Mouse (Mus musculus) heart, adult 18-20 months (tissue): Measurements from ENCODE around the gene Pxn. TPM values are rescaled to one million over a fixed set of nuclear protein-coding genes. Genes with fewer than 3 reads are reported as not detected.
"Not testable (repeated sequence)": the region's sequence is repeated elsewhere in the genome, so short reads cannot be mapped to it uniquely, and the experiment has no call there.

Experiments
- DNase-seq, 2 experiments: peaks; one replicate each; pipeline ENCODE4 v3.0.0; 2021 to 2022; ENCODE audit warnings: mixed read lengths in 1 of 2
- total RNA-seq, 2 experiments: library from RNA; stranded (reverse); gene quantifications; 2 replicates each; pipeline ENCODE4 v1.2.3; 2021

Gene Pxn
- total RNA-seq, 2 experiments from 2014 or later = 34.0 to 35.1 TPM

- DNase-seq = no peak
Measured at GRCm38 (mm10) chr5:115485489-115486205, 20.8 kb upstream of the Pxn start.

DNA sequence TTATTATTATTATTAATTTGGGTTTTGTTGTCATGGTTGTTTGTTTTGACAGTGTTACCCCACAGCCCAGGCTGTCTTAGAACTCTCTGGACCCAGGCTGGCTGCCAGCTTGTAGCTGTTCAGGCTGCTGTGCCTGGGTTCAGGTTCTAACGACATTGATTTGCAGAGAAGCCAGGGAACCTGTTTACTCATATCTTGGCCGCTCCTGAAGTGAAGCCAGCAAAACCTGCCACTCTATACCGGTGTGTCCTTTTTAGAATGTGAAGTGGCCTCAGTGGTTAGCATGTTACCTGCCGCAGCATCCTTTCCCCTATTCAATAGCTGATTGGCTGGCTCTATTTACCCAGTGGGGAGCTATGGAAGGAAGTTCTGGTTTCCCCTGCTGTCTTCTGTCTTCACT, 19.8 kb upstream of the Pxn start:
- no peak for DNase-seq

GRCm38 (mm10) chr5:115487353-115487752, 19.1 kb upstream of the Pxn start:
- DNase-seq = no peak

DNA sequence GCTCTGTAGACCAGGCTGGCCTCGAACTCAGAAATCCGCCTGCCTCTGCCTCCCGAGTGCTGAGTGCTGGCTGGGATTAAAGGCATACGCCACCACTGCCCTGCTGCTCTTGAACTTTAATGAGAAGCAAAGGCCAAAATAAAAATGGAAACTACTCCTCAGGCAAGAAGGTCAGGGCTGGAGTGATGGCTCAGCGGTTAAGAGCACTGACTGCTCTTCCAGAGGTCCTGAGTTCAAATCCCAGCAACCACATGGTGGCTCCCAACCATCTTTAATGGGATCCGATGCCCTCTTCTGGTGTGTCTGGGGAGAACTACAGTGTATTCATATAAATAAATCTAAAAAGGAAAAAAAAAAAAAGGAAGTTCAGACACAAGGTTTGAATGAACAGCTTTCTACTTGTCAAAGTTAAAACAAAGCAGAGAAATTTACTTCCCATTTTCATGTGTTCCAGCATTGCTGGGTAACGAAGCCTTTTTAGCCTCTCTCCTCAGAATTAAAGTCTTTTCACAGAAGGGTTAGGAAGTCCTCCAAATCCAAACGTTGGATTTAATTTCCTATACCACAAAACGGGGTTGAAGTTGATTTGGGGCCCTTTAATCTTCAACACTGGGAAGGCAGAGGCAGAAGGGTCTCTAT, 18.4 kb upstream of the Pxn start:
- no peak for DNase-seq

DNA sequence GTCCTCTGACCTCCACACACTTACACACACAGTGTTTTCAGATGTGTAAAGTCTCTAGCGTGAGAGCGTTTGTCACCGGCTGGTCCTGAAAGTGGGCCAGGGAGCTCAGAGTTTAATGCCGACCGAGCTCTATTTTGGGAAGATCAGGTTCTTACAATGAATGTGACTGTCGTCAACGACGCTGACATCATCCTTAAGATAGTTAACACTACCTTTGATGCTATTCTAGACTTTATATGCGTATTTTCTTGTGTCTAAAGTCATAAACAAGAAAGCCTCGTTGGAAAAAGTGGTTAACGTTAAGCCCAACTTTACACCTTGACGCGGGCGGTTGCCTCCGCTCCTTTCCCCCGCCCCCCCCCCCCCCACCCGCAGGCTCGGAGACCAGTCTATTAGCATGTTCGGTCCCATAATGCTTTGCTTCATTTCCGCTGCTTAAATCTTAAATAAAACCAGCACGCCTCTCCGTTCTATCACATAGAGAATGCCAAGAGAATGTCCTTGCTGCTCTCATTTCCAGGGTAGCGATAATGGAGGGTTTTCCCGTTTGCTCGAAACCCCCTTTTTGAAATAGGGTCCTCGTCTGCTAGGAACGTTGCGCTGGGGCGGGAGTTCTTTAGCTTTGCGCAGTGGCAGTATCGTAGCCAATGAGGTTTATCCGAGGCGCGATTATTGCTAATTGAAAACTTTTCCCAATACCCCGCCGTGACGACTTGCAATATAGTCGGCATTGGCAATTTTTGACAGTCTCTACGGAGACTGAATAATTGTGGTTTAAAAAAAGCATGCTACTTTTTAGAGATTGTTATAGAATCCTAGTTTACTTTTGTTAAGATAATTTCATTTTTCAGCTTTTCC, 17.4 kb upstream of the Pxn start:
- peak; percentile 86 to 95 for DNase-seq

DNA sequence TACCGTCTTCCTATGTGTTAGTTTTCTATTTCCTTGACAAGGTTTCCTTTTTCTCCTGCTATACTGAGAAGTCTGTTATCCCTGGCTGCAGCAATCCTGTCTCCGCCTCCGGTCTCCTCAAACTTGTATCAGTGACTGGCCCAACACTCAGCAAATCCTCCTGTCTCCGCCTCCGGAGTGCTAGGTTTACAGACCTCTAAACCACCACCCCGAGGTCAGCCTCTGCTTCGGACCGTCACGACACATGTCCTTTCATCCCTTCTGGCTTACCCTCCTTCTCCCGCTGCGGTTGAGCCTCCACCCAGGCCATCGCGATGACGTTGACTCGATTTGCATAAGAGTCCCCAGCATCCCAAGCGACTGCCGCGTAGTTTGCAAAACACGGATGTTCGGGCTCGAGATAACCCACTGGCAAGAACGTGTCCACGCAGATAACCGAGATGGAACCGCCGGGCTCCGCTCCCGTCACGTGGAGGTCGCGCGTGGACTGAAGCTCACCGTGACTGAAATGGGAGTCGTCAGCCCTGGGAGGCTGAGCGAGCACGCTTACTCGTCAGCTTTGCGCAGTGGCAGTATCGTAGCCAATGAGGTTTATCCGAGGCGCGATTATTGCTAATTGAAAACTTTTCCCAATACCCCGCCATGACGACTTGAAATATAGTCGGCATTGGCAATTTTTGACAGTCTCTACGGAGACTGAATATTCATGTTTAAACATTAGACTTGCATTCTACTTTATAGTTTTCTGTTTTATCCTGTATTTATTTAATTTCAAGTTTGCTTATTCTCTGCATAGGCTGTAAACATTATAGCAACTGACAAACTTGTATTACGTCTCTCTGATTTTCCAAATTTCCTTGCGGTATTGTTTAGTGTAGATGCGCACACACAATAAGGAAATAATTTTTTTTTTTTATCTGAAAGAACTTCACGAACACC, 16.5 kb upstream of the Pxn start:
- DNase-seq = peak; percentile 93 to 95

- DNase-seq = no peak
Measured at GRCm38 (mm10) chr5:115490638-115491000, 15.9 kb upstream of the Pxn start.

- DNase-seq = no peak
Measured at GRCm38 (mm10) chr5:115491076-115491475, 15.4 kb upstream of the Pxn start.

GRCm38 (mm10) chr5:115491771-115492322, 14.6 kb upstream of the Pxn start:
- peak; percentile 80 to 92 for DNase-seq

DNA sequence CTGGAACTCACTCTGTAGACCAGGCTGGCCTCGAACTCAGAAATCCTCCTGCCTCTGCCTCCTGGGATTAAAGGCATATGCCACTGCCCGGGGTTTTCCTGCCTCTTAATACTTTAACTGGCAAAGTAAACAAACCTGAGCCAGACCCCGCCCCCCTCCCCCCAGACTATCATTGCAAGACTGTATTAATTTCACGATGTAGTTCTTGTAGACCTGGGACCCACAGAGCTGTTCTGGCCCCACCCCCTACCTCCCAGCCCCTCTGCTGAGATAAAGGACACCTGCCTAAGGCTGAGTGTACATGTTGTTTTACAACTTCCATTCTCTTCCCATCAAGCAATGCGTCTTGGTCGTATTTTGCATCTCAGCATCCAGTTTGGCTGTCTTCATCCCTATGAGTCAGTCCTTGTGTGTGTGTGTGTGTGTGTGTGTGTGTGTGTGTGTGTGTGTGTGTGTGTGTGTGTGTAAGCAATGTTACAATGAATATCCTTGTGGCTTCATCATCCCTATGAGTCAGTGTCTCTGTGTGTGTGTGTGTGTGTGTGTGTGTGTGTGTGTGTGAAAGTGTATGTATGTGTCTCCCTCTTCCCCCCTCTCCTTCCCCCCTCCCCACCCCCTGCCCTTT, 13.7 kb upstream of the Pxn start:
- no peak for DNase-seq

- DNase-seq = no peak
Measured at GRCm38 (mm10) chr5:115493441-115493840, 13.0 kb upstream of the Pxn start.

- DNase-seq = not testable (repeated sequence)
Measured at GRCm38 (mm10) chr5:115495618-115496017, 10.9 kb upstream of the Pxn start.

DNA sequence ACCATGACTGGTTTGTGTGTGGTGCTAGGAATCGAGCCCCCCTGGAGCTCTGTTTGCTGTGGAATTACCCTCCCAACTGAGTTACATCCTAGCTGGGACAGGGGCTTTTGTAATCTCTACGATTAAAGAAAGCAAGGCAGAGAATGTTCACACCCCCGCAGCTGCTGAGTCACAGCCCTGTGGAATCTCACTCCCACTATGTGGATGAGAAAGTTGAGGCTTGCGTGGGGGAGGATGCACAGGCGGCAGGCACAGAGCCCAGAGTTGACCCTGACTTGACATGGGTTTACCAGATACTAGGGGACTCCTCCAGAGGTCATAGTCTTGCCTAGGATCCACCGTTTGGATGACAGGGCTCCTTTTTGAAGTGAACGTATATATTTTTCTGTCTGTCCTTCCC, 9.4 kb upstream of the Pxn start:
- no peak for DNase-seq

- DNase-seq = no peak
Measured at GRCm38 (mm10) chr5:115498307-115499240, 7.9 kb upstream of the Pxn start.

DNA sequence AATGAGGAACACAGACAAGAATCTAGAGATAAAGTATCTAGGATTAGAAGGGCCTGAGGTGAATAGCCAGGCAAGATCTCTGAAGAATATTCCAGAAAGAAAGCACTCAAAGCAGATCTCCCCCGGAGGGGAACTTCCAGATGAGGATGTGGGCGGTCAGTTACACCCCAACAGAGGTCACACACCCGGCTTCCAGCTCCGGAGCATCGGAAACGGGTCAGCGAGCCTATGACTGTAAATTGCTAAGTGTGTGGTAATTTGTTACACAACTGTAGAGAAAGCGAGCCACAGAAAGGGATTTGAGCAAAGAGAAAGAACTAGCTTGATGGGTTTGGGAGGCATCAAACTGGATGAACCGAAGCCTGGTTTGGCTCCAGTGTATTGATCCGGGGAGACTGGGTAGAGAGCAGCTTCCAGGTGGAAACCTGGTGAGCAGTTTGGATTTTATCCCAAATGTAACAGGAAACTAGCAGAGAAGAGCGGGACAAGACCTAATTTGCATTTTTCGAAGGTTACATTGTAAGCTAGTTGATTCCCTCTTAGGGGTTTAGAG, 6.0 kb upstream of the Pxn start:
- DNase-seq = peak in 1 of 2 experiments; percentile 80

DNA sequence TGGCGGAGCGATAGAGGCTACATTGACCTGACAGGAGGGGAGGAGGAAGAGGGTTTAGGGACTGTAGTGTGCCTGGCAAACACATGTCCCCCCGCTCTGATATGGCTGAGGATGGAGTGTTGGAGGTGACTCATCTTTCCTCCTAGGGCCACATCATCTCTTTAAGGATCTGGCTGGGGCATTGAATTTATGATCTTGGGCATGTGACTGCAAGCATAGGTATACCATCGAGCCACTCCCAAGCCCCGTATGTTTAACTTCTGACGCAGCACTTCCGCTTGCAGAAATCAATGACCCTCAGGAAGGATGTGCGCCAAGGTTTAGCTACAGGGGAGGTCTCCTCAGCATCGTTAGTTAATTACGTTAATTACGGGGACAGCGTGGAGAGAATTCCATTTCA, 3.4 kb upstream of the Pxn start:
- DNase-seq = no peak

DNA sequence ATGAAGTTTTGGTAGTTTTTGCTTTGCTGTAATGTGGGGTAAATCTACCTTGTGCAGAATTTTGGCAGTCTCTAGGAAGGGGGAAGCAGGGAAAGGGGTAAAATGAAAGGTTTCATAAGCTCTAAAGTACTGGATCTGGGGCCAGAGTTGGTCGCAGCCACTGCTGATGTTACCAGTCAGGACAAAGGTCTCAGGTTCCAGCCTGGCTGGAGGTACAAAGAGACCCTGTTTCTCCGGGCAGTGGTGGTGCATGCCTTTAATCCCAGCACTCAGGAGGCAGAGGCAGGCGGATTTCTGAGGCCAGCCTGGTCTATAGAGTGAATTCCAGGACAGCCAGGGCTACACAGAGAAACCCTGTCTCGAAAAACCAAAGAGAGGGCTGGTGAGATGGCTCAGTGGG, 859 bp upstream of the Pxn start:
- not testable (repeated sequence) for DNase-seq

DNA sequence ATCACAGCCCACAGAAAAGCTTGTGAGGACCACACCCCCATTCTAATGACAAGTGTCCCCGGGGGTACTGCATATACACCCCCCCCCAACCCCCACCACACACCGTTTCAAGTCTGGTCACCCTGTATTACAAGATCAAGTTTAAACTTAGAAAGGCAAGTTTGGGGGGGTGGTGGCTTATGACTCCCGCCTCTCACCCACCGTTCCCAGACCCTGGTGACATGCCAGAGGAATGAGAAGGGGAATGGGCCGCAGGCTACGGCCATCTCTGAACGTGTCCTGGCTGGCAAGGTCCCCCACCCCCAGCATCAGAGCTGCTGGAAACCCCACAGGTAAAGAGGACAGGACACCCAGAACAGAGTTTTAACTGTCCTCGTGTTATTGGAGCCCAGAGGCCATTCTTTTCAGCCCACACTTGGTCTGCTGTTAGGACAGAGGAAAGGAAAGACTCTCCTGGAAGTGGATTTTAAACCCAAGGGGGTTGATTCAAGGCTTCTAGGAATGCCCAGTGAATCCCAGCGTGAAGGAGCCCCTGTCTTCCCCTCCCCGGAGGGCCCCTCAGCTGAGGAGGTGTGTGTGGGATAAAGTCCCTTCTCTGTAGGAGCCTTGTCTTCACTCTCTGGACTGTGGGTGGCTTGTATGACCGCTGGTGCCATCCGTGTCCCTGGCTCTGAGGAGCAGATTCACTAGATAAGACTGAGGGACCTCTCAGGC, 948 bp downstream of the Pxn start:
- DNase-seq = no peak
